Mouse (Mus musculus) heart, postnatal 10 days (tissue): ENCODE data around the gene Cst7. TPM values are rescaled to one million over a fixed set of nuclear protein-coding genes. Genes with fewer than 3 reads are reported as not detected.
"Not testable (repeated sequence)": the region's sequence is repeated elsewhere in the genome, so short reads cannot be mapped to it uniquely, and the experiment has no call there.

Experiments
- DNase-seq, 2 experiments: peaks; one replicate each; pipeline ENCODE4 v3.0.0; 2021
- intact Hi-C: fragments of 180-260 bp; cut with DNase I; formaldehyde crosslinking; loops from one replicate; pipeline ENCODE4 v1.15.1; 2025
- total RNA-seq, 2 experiments: library from RNA; stranded (reverse); gene quantifications; 2 replicates each; pipeline ENCODE4 v1.2.3; 2021

Gene Cst7
- not detected for total RNA-seq

DNA sequence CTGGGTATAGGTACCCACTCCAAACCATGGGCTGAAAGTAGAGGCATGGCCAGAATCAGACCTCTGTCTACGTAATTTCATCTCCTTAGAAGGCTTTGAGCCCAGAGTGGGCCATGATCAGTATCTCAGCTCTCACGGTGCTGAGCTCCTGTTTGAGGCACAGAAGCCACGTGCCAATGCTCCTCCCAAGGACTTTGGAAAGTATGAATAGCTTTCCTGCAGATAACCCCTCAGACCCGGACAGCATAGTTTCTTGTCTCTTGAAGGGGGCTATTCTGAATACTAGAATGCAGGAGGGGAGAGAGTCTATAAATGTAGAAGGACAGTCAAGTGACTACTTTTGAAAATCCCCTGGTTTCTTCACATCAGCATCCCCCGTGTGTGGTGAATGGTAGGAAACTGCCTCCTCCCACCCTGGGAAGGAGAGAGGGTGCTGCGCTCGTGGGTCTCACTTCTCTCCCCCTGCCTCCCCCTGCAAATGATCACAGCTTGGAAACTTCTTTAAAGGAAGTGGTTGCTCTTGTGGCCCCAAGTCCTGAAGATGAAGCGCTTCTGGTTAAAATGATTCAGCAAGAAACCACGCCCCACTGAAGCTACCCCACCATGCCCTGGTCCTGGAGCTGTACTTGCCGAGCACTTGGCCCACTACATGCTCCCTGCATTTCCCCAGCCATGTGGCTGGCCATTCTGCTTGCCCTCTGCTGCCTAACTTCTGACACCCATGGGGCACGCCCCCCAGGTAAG is at the start of gene Cst7:
TSS of gene Cst7 (plus strand) at position 569 of the 744 bp plus-strand sequence.
- no peak for DNase-seq
- intact Hi-C loops, result no loop called here

DNA sequence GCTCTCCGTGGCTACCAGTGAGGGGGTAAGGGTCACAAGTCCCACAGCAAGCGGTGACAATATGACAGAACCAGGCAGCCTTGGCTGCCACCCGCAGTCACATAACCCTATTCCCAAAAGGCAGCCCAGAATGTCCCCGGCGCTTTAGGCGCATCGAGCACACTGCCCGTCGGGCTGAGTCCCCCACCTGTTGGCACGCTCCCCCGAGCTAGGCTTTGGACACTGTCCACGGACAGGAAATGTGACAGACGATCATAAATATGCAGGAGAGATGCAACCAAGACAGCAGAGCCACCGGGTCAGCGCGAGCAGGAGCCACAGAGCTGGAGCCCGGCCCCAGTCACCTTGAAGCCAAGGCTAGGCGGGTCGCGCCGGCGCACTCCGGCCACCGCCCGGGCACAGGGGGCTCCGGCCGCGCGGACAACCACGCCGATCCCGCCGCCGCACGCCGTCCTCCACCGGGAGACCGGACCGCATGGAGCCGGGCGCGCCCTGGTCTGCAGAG is 44.5 kb upstream of the Cst7 start:
- DNase-seq, result no peak
- intact Hi-C loops, result no loop called here

DNA sequence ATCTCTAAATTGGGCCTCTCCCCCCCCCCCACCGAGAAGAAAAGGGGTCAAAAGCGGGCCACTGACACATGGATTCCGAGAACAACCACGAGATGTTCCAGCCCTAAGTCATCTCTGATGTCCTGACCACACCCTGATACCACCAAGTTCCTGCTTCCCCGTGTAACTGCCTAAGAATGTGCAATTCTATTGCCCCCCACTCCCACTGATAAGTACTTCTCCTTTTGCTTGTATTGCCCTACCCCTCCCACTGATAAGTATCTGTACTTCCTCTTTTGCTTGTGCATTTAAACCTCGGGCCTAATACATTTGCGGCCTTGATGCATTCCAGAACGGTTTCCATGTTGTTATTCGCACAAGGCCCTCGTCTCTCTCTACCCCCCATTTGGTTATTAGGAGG is 20.6 kb upstream of the Cst7 start:
- intact Hi-C loops, DNase-seq: not testable (repeated sequence)

DNA sequence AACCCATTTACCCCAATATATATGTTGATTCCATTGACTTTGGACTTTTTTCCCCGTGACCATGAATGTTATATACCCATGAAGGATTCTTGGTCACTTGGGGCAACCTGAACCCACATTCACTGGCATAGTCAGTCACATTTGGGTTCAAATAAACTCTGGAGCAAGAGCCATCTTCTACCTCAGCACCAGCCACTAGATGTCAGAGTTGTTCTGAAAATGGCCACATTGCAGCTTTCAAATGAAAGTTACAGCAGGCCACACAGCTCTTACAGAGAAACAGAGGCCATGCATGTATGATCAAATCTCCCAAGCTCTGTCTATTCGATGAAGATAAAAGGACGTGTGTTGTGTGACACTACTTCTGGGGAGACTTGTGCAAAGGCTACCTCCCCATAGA is 11.6 kb upstream of the Cst7 start:
- intact Hi-C loops, result loop anchor here (2.0 kb wide), 1 partner anchor 116 kb away; no protein-coding TSS in a partner anchor
- DNase-seq, result peak; percentile 32 to 45

DNA sequence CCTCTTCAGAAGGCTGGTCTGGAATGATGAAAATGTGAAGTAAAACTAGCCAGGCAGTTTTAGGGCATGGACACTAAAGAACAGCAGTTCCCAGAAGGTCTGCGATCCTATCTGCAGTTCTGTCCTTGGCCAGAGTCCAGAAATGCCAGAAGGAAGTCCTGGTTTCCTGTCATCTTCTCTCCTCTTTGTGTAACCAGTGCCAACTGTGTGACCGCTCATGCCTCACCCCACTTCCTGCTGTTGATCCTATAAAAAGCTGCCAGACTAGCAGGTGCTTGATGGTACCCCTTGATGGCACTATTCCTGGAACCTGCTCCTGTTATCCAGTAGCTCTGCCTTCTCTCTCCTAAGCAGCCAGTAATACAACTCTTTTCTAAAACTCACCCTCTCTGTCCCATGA is 3.2 kb upstream of the Cst7 start:
- no peak for DNase-seq
- intact Hi-C loops, result no loop called here

DNA sequence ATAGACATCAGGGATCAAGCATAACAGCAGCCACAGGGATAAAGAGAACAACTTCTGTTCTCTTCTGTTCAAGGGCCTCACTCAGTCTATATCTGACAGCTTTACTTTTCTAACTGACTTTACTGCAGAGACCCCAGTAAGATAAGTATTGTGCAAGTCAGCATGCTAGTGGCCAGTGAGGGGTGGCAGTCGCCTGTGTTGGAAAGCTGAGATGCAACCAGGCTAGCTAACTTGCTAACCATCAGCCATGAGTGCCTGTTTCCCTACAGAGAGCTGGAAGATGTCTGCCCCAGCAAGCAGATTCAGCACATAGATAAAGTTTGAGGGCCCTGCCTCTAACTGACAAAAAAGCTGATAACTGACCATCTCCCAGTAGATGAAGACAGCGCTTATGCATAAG is 546 bp downstream of the Cst7 start:
- intact Hi-C loops, result no loop called here

DNA sequence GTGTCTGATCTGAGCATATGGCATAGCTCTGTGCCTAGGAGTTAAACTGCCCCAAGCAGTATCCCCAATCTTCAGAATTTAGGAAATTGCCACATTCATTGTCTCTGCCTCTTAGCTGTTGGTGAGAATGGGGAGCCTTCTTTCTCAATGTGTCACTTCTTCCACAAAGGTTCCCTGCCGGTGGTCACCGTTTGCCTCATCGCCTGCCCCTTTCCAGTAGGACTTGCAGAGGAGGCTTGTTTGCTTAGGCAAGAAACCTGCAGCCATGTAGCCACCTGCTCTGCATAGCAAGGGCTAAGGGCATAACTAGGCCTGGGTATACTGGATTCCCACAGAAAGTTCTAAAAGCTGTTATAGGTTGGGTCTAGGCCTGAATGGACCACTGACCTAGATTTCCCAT is 2.2 kb downstream of the Cst7 start:
- no peak for DNase-seq
- intact Hi-C loops, result no loop called here

More for the DNA sequence above, 546 bp downstream of the Cst7 start:
- no peak for DNase-seq

DNA sequence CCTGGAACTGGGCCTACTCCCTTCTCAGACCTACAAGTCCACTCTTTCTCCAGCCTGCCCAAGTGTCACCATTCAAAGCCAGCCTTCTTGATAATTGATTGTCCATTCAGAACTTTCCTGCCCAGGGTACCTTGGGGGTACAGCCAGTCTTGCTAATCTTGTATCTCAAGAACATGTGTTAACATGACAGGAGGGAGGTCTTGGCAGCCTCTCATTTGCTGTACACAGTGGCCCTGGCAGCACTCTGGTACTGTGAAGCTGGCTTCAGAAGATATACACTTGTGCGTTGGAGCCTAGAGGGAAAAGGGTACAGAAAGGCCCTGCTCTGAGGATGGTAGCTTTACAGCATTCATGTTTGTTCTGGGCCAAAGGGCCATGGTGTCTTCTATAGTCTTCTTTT is 6.0 kb downstream of the Cst7 start:
- intact Hi-C loops, result no loop called here
- DNase-seq, result no peak

DNA sequence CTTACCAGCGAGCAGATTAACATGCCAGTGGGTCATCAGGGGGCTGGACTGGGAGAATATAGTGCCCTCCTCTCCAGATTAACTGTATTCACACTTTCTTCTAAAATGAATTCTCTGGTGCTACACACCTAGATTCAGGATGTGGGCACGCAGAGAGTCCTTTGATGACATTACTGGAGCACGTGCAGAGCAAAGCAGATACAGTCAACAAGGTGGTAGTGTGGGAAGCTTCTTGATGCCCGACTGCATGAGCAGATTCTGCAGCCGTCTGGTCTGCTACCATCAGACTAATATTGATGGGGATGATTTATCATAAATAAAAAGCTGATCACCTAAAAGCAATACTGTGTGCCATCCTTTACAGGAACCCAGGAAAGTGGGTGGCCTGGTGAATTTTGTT is 8.4 kb downstream of the Cst7 start:
- no peak for DNase-seq
- intact Hi-C loops, result no loop called here

DNA sequence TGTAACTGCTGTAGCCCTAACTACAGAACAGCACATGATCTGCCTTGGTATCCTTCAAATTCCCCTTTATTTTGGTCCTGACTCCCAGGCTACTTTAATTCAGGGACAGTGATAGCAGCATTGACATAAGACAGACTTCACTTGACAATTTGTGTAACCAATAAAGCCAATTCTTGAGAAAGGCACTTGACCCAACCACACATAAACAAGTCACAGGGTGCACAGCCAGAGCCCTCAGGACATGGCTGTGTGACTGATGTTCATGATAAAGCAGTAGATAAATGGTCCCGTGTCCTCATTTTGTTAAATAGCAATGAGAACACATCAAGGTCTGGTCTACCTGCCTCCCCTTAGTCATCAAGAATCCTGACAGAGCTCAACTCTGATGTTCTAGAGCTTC is 9.4 kb downstream of the Cst7 start:
- no peak for DNase-seq
- intact Hi-C loops, result no loop called here

DNA sequence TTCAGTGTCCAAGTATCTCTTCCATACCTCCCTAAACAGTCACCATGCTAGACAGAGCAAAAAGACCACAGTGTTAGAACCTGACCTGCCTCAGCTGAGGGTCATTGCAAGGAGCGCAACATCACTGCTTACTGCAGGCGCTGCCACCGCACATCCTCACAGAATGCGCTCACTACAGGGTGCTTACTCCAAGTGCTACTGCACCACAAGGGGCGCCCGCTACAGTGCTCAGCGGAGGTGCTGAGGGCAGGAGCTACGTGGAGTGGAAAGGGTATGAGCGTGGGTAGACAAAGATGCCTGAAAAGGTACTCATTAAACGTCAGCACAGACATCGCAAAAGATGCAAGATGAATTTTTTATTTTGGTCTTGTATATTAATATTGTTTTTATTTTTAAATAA is 18.9 kb downstream of the Cst7 start:
- DNase-seq, result no peak
- intact Hi-C loops, result no loop called here

DNA sequence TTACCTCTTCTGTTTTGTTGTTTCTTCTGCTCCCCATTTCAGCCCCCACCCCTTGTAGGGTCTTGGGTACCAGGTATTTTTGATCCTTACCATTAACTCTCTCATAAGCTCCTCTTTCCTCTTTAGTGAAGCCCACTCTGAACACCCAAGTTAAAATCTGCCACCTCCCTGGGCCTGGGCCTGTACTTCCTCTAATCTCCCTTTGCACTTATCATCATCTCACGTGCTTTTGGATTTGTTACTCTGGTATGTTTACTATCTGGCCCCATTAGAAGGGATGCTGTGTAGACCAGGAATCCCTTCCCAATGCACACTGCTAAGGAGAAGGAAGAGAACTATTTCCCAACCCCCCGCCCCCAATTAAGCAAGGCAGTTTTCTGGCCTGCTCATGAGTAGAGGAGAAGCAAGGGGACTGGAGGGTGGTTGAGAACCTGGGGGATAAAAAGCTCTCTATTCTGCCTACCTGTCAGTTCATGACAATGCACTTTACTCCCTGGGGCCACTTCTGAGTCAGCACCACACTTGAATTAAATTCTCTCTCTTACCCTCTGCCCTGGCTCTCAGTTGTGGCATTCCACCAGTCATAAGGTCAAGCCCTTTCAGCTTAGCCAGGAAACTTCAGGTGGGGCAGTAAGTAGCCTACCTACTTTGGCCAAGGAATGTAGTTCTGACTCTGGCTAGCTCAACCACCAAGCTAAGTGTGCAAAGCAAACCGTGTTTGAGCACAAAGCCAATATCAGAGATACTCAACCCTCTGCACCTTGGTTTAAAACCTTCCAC is 25.4 kb downstream of the Cst7 start:
- intact Hi-C loops, result no loop called here
- no peak for DNase-seq

DNA sequence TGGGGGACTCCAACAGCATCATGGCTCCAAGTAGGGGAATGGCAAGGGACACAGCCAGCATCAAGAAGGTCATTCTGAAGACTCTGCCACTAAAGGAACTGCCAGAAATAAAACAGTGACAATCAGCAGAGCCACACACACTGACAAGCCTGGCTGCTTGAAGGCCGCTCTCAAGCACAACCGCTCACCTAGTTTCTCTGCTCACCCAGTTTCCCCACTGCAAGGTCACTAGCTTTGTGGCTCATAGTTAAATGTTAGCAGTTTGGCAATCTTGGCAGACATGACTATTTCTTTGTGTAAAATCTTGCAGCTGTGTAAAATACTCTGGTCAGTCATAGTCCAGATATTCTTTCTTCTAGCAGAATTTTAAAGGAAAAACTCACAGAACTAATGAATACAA is 30.0 kb downstream of the Cst7 start:
- intact Hi-C loops, result no loop called here
- DNase-seq, result peak; percentile 23 to 40

DNA sequence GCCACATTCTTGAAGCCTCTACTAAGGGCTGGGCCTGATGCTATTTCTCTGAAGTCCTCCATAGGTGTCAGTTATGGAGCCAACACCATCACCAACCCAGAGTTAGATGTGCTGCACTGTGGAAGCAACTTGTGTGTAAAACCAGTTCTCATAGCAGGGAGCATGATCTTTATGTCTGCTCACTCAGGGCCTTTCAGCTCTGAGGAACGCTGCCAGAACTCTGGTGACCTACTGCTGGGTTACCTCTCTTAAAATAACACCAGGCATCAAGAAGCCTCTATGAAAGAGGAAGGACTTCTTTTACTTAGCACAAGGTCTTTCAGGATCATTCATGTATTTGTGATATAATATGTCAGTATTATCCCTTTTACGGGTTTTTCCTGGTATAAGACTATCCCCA is 32.0 kb downstream of the Cst7 start:
- peak; percentile 58 to 65 for DNase-seq
- intact Hi-C loops, result no loop called here

DNA sequence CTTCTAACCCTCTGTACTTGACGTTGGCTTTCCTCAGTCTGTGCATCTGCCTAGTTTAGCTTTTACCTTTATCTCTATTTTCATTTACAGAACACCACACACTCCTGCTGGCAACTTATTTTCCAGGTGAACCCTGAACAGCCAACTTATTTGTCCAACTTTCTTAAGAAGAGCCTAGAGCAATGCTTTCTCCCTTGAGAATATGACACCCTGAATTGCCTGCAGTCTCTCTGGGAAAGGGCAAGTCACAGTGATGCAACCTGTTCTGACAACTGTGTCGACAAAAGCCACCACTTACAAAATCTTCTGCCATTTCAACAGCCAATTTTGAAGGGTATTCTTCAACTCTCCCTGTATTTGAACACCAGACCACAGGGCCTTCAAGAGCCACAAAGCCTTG is 34.6 kb downstream of the Cst7 start:
- no peak for DNase-seq
- intact Hi-C loops, result loop anchor here (5.0 kb wide), 2 partner anchors 182 to 302 kb away; partner anchors contain the start of genes Gins1 and Pygb

DNA sequence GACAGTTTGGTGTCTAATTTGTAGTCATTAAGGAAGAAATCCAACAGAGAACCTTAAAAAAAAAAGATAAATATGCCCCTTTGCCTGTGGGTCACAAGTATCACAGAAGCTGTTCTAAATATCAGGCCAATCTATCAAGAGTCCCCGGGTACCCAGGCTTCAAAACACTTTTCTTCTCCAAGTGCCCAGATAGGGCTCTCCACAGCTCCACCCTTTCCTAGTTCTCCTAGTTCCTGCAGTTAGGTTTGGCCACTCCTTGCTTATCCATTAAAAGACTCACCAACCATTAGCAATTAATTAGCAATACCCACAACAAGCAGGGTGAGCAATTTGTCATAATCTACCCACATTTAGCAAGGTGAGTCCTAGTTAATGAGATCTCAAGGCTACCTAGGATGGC is 36.9 kb downstream of the Cst7 start:
- no peak for DNase-seq
- intact Hi-C loops, result loop anchor here (2.0 to 5.0 kb wide), 3 partner anchors 142 to 300 kb away; partner anchors contain the start of genes Entpd6, Gins1 and Pygb

DNA sequence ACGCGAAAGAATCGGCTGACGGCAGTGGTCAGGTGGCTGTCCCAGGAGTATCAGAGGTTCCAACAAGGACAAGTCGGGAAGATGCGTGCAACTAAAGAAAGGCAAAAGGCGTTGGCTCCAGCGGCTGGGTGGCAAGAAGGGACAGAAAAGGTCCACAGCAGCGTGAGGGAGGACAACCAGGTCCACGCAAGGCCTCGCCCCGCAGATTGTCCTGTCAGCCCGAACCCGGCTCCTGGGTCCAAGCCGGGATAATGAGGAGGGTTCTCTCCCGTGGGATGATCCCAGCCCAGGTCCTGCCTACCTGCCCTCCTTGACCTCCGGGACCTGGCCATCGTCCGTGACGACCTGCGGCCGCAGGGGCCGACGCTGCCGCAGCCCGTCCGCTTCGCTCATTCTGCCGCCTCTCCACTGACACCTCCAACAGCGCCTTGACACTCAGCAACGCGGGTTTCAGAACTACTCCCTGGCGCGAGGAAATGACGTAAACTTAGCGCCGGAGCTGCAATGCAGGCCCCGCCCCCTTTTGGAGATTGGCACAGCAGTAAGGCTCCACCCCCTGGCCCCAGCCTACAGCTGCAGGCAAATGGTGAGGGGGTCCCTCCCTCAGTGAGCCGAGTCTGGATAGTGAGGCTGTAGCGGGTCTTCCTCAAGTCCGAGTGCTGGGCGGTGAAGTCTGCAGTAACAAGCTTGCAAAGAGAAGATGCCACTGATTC is 38.0 kb downstream of the Cst7 start, which contains the start of gene Apmap:
TSS of gene Apmap (minus strand) at position 481 of the 713 bp plus-strand sequence.
- DNase-seq, result peak; percentile 98 to 99
- intact Hi-C loops, result loop anchor here (5.0 kb wide), 2 partner anchors 179 to 299 kb away; partner anchors contain the start of genes Gins1 and Pygb

DNA sequence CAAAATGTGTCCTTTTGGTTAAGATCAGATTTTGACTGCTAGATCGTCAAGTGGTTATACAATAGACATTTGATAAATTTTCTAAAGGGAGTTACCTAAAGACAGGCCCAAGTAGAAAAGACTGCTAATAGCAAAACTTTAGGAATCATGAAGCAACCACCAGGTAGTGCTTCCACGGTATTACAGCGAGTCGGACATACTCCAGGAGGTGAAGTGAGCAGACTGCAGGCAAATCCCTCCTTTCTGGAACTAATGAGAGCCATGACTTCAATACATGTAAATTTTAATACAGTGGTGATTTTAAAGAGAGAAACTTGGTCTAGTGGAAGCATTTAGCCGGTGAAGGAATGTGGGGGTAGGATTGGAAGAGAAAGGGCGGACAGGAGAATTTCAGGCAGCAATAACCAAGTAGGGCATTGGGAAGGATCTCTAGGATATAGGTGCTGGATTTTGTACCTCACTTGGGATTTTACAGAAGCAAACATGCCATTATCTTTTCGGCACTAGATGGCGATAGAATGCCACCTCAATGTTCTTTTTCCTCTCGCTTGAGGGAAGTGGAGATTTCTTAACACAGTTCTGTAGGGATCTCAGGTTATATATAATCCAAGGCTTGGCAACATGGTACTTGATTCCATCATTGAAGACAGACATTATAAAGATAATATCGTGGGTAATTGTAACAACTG is 38.8 kb downstream of the Cst7 start:
- DNase-seq, result peak; percentile 83 to 85
- intact Hi-C loops, result loop anchor here (1.0 to 5.0 kb wide), 3 partner anchors 66 to 298 kb away; partner anchors contain the start of genes Gins1 and Pygb

DNA sequence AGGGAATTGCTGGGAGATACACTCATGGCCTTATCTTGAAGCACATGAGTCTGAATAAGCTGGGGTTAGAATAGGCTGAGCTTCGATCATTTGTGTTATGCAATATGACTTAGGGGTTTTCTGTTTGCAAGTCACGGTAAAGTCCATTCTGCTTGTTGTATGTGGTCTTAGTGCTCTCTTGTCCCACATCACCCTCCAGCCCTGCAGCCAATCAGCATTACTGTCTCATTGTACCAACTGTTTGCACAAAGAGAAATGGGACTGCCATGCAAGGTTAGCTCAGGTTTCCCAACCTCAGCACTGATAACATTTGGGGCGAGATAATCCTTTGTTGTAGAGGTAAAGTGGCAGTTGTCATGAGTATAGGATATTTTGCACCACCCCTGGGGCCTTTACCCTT is 39.9 kb downstream of the Cst7 start:
- no peak for DNase-seq
- intact Hi-C loops, result loop anchor here (10.0 kb wide), 1 partner anchor 395 kb away; no protein-coding TSS in a partner anchor

DNA sequence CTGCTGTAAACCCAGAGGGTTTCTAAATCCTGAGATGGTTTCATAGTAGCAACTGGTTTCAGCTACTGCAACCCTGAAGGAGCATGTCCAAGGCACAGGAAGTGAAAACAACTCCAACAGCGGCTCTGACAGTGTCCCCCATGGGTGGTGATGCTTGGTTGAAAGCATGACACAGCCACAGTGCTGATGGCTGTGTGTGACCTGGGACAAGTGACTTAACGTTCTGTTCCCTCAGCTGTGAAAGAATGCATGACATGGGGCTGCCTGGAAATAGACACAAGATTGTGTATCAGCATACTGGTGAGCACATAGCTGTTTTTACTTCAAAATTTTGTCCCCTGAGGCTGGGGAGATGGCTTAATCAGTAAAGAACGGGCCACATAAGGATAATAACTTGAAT is 51.5 kb downstream of the Cst7 start:
- intact Hi-C loops, result no loop called here
- DNase-seq, result no peak
